Mouse (Mus musculus): ENCODE measurements around the gene Gla. TPM values are rescaled to one million over a fixed set of nuclear protein-coding genes. Genes with fewer than 3 reads are reported as not detected.

Gene Gla
- polyA plus RNA-seq, 1 experiment, result 2.0 TPM

DNA sequence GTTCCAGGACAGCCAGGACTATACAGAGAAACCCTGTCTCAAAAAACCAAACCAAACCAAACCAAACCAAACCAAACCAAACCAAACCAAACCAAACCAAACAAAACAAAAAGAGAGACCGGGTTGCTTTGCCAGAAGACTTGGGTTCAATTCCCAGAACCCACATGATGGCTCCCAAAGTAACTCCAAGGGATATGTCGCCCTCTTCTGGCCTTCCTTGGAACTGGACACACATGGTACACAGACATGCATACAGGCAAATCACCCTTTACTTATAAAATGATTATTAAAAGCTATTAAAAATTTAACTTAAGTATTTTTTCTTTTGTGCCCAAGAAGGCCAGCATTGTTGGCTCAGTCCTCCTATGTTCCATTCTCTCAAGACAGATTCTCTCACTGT, 13.4 kb upstream of the Gla start:
- Histone ChIP-seq H3K4me1 (replicated peaks; ENCODE audit: control insufficient read depth, insufficient read depth, low read length) (peaks cover 6% of the 10 kb centered on the region), H3K36me3 (ENCODE audit: control insufficient read depth, insufficient read depth, low read length) (no peaks in the 10 kb centered on the region), H3K4me3 (ENCODE audit: control insufficient read depth, insufficient read depth, low read length) (no peak overlapping the region), H3K27me3 (ENCODE audit: control insufficient read depth, insufficient read depth, low read length) (no peaks in the 10 kb centered on the region), H3K27ac (ENCODE audit: control insufficient read depth, insufficient read depth, low read length) (no peak overlapping the region)
- 84% methylated on average over 2 of the region's 2 CpGs for WGBS
- TF ChIP-seq POLR2A (IDR thresholded peaks at IDR 0.05; ENCODE audit: control insufficient read depth, extremely low read depth, insufficient read depth, low read length, poor library complexity), result no peak
- TF ChIP-seq CTCF (IDR thresholded peaks at IDR 0.05; ENCODE audit: borderline replicate concordance, control insufficient read depth, extremely low read depth, insufficient read depth, low read length, poor library complexity), result no peak
- DNase-seq, result peak; percentile 28

- DNase-seq, result no peak
- TF ChIP-seq CTCF (IDR thresholded peaks at IDR 0.05; ENCODE audit: borderline replicate concordance, control insufficient read depth, extremely low read depth, insufficient read depth, low read length, poor library complexity) (no peak), POLR2A (IDR thresholded peaks at IDR 0.05; ENCODE audit: control insufficient read depth, extremely low read depth, insufficient read depth, low read length, poor library complexity) (no peak)
- Histone ChIP-seq H3K27ac (ENCODE audit: control insufficient read depth, insufficient read depth, low read length) (no peak overlapping the region), H3K4me1 (replicated peaks; ENCODE audit: control insufficient read depth, insufficient read depth, low read length) (peaks cover 6% of the 10 kb centered on the region), H3K27me3 (ENCODE audit: control insufficient read depth, insufficient read depth, low read length) (no peaks in the 10 kb centered on the region), H3K36me3 (ENCODE audit: control insufficient read depth, insufficient read depth, low read length) (0 out of 2 replicates have a peak, but pooled peaks cover under 1% of the 10 kb centered on the region), H3K4me3 (ENCODE audit: control insufficient read depth, insufficient read depth, low read length) (peak overlapping the region; percentile 40)
- 14% methylated on average over 14 of the region's 15 CpGs for WGBS
Observed at GRCm38 (mm10) chrX:134612285-134612959, 11.5 kb upstream of the Gla start.

- Histone ChIP-seq H3K27me3 (ENCODE audit: control insufficient read depth, insufficient read depth, low read length) (no peaks in the 10 kb centered on the region), H3K4me1 (replicated peaks; ENCODE audit: control insufficient read depth, insufficient read depth, low read length) (peaks cover 6% of the 10 kb centered on the region), H3K36me3 (ENCODE audit: control insufficient read depth, insufficient read depth, low read length) (0 out of 2 replicates have a peak, but pooled peaks cover 4% of the 10 kb centered on the region), H3K27ac (ENCODE audit: control insufficient read depth, insufficient read depth, low read length) (no peak overlapping the region), H3K4me3 (ENCODE audit: control insufficient read depth, insufficient read depth, low read length) (no peak overlapping the region)
- 84% methylated on average over 4 of the region's 4 CpGs for WGBS
- DNase-seq, result no peak
- TF ChIP-seq CTCF (IDR thresholded peaks at IDR 0.05; ENCODE audit: borderline replicate concordance, control insufficient read depth, extremely low read depth, insufficient read depth, low read length, poor library complexity) (no peak), POLR2A (IDR thresholded peaks at IDR 0.05; ENCODE audit: control insufficient read depth, extremely low read depth, insufficient read depth, low read length, poor library complexity) (no peak)
Observed at GRCm38 (mm10) chrX:134610984-134611383, 10.1 kb upstream of the Gla start.

GRCm38 (mm10) chrX:134609472-134609871, 8.5 kb upstream of the Gla start:
- no peak for TF ChIP-seq POLR2A (IDR thresholded peaks at IDR 0.05; ENCODE audit: control insufficient read depth, extremely low read depth, insufficient read depth, low read length, poor library complexity)
- TF ChIP-seq CTCF (IDR thresholded peaks at IDR 0.05; ENCODE audit: borderline replicate concordance, control insufficient read depth, extremely low read depth, insufficient read depth, low read length, poor library complexity), result no peak
- 6% methylated on average over 4 of the region's 4 CpGs for WGBS
- no peaks in the 10 kb centered on the region for H3K27me3 ChIP-seq (ENCODE audit: control insufficient read depth, insufficient read depth, low read length)
- no peak overlapping the region for H3K4me3 ChIP-seq (ENCODE audit: control insufficient read depth, insufficient read depth, low read length)
- 0 out of 2 replicates have a peak, but pooled peaks cover 4% of the 10 kb centered on the region for H3K36me3 ChIP-seq (ENCODE audit: control insufficient read depth, insufficient read depth, low read length)
- H3K27ac ChIP-seq (ENCODE audit: control insufficient read depth, insufficient read depth, low read length), result no peak overlapping the region
- H3K4me1 ChIP-seq (replicated peaks; ENCODE audit: control insufficient read depth, insufficient read depth, low read length), result peaks cover 6% of the 10 kb centered on the region
- DNase-seq, result peak; percentile 9

GRCm38 (mm10) chrX:134601380-134602120, 625 bp upstream of the Gla start:
- Histone ChIP-seq H3K27me3 (ENCODE audit: control insufficient read depth, insufficient read depth, low read length) (no peaks in the 10 kb centered on the region), H3K4me3 (ENCODE audit: control insufficient read depth, insufficient read depth, low read length) (peak overlapping the region; percentile 92), H3K27ac (ENCODE audit: control insufficient read depth, insufficient read depth, low read length) (peak overlapping the region; percentile 97), H3K36me3 (ENCODE audit: control insufficient read depth, insufficient read depth, low read length) (no peaks in the 10 kb centered on the region), H3K4me1 (replicated peaks; ENCODE audit: control insufficient read depth, insufficient read depth, low read length) (peaks cover 6% of the 10 kb centered on the region)
- WGBS, result under 1% methylated on average over 40 of the region's 43 CpGs
- DNase-seq, result no peak
- TF ChIP-seq CTCF (IDR thresholded peaks at IDR 0.05; ENCODE audit: borderline replicate concordance, control insufficient read depth, extremely low read depth, insufficient read depth, low read length, poor library complexity), result no peak
- no peak for TF ChIP-seq POLR2A (IDR thresholded peaks at IDR 0.05; ENCODE audit: control insufficient read depth, extremely low read depth, insufficient read depth, low read length, poor library complexity)

- H3K27me3 ChIP-seq (ENCODE audit: control insufficient read depth, insufficient read depth, low read length), result no peaks in the 10 kb centered on the region
- no peaks in the 10 kb centered on the region for H3K36me3 ChIP-seq (ENCODE audit: control insufficient read depth, insufficient read depth, low read length)
- no peak for DNase-seq
- H3K4me1 ChIP-seq (replicated peaks; ENCODE audit: control insufficient read depth, insufficient read depth, low read length), result peaks cover 6% of the 10 kb centered on the region
- H3K4me3 ChIP-seq (ENCODE audit: control insufficient read depth, insufficient read depth, low read length), result no peak overlapping the region
- TF ChIP-seq CTCF (IDR thresholded peaks at IDR 0.05; ENCODE audit: borderline replicate concordance, control insufficient read depth, extremely low read depth, insufficient read depth, low read length, poor library complexity) (no peak), POLR2A (IDR thresholded peaks at IDR 0.05; ENCODE audit: control insufficient read depth, extremely low read depth, insufficient read depth, low read length, poor library complexity) (no peak)
- no peak overlapping the region for H3K27ac ChIP-seq (ENCODE audit: control insufficient read depth, insufficient read depth, low read length)
- WGBS, result 8% methylated on average over 10 of the region's 10 CpGs
Observed at GRCm38 (mm10) chrX:134599922-134600565, 881 bp downstream of the Gla start.

Data from thymus, adult 2 months (tissue).